Mouse (Mus musculus) megakaryocyte, embryonic 14.5 days (primary cell): Measurements from ENCODE around the gene Lrrc51.

ENCODE experiments used
- FLI1 ChIP-seq: IDR thresholded peaks from 2 replicates; pipeline ENCODE4 v1.6.1; 2012; ENCODE audit warnings: low read length, inconsistent platforms, mixed read lengths
- GATA1 ChIP-seq: IDR thresholded peaks from 3 replicates; pipeline ENCODE4 v1.6.1; 2012; ENCODE audit warnings: mixed read lengths, low read length, inconsistent platforms, borderline replicate concordance

DNA sequence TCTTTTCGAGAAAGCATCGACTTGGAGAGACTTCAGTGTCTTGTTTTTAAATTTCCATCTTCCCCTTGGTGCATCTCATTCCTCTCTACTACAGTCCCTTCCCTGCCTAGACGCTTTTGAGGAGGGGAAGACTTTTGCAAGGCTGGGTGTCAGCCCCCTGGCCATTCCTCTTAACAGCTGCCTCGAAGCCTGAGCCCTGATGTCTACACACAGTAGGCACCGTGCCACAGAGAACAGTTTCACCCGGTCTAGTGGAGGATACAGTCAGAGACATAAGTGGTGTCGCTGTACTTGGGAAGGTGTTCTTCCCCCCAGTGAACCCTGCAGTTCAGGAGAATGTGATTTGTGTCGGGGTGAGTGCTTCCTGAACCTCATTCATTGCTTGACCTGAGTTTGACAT lies 27.0 kb downstream of the Lrrc51 start:
- no peak for TF ChIP-seq GATA1
- no peak for TF ChIP-seq FLI1
